Mouse (Mus musculus): ENCODE measurements around the gene Ripply3. TPM values are rescaled to one million over a fixed set of nuclear protein-coding genes. Genes with fewer than 3 reads are reported as not detected.

The Ripply3 gene
- 3.3 and 4.2 TPM in 2 replicates for polyA plus RNA-seq (2016; fragmentation: Nextera tagmentation; extraction: Ambion mirVana)

DNA sequence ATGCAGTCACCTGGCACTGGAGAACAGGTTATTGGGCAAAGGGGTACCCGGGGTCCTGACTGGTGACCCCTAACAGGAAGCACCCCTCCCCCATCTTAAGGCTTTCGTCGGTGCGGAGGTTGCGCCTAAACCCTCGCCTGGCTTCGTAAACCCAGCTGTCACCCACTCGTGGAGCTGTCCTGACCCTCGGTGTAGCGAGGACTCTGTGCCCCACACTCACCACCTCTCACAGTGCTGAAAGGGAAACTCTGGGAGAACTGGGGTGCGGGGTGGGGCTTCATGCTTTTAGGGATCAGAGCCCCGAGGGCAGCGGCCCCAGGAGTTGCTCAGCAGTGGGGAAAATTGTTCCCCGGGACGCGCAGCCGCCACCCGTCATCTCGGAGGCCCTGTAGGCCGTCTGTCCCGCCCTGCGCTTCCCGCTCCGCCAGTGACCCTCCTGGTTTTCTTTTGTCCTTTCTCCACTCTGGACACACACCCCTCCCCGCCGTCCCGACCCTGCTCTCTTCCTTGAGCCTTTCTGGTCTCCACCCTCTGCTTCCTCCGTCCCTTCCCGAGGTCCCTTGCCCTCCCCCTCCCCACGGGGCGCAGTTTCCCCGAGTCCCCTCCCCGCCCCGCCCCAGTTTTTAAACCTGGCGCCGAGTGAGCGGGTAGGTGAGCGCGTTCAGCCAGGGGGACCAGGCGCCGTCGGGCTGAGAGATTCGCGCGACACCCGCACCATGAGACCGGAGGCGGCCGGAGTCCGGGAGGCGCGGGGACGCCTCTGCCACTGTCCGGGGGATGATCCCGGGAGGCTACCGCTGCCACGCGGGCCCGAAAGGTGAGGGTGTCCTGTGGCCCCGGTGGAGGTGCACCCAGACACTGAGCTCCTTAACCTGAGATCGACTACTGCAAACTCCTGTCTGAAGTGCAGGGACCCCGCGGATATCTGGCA, at the start of gene Ripply3:
Gene Ripply3, plus strand, starts transcription at position 640 of the 931 bp plus-strand sequence.
- Histone ChIP-seq H3K27ac (peak within 1 kb of the TSS; percentile 42; the same call in 1 of the 2 replicates), H3K4me2 (peak within 1 kb of the TSS; percentile 73), H3K9ac (peak within 1 kb of the TSS; percentile 54), H3K4me1 (peaks cover 31% of the 10 kb centered on the region), H3K27me3 (peaks cover 47% of the 10 kb centered on the region), H3K9me3 (no peaks in the 10 kb centered on the region), H3K4me3 (replicated peaks) (peak within 1 kb of the TSS; percentile 45), H3K36me3 (replicated peaks) (no peaks in the 10 kb centered on the region)
- WGBS = under 1% methylated on average over 63 of the region's 63 CpGs
- peak; percentile 42 for ATAC-seq (ENCODE audit: low FRiP score)

DNA sequence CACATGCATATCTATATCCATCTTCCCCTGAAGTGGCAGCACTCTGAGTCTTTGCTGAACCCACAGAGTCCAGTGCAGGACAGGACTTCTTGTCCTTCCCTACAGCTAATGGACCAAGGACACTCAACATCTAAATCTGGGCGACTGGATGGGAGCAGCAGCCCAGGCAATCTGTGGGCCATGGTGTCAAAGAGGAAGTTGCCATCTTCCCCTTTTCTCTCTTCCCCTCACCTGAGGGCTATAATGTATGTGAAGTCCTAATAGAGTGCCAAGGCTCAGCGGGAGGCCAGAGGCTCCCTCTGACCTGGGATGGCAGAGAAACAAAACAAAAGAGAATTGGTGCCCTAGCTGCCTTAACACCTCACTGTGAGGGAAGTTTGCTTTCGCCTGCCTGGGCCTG, 44.2 kb upstream of the Ripply3 start:
- ATAC-seq (ENCODE audit: low FRiP score) = no peak
- peaks cover under 1% of the 10 kb centered on the region; the same call in 1 of the 2 replicates for H3K4me1 ChIP-seq
- 88% methylated on average over 3 of the region's 3 CpGs for WGBS
- no peak overlapping the region for H3K9ac ChIP-seq
- no peak overlapping the region for H3K4me2 ChIP-seq
- H3K4me3 ChIP-seq (replicated peaks) = no peak overlapping the region
- no peaks in the 10 kb centered on the region for H3K27me3 ChIP-seq
- H3K9me3 ChIP-seq = 0 out of 2 replicates have a peak, but pooled peaks cover 4% of the 10 kb centered on the region
- peaks cover 13% of the 10 kb centered on the region for H3K36me3 ChIP-seq (replicated peaks)
- no peak overlapping the region for H3K27ac ChIP-seq

DNA sequence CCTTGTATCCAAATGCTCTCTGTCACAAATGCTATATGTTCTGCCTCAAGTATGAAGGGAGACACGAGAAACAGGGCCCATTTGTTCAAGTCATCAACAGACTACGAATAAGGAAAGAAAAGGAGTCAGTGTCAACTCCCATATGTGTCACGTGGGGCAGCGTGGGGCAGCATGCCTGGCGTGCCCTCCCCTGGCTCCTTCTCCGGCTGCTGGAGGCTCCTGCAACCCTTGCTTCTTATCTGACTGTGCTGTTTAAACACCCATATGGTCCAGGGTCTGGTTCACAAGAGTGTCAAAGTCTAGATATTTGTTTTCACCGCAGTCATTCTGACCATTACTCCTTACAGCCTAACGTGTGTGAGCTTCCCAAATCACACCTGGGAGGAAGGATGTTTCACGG, 40.4 kb upstream of the Ripply3 start:
- WGBS = 92% methylated on average over 9 of the region's 9 CpGs
- Histone ChIP-seq H3K9me3 (no peaks in the 10 kb centered on the region), H3K27ac (no peak overlapping the region), H3K4me3 (replicated peaks) (no peak overlapping the region), H3K36me3 (replicated peaks) (peaks cover 6% of the 10 kb centered on the region; the same call in 1 of the 2 replicates), H3K4me1 (peaks cover 12% of the 10 kb centered on the region), H3K27me3 (no peaks in the 10 kb centered on the region), H3K9ac (no peak overlapping the region), H3K4me2 (no peak overlapping the region)
- no peak for ATAC-seq (ENCODE audit: low FRiP score)

DNA sequence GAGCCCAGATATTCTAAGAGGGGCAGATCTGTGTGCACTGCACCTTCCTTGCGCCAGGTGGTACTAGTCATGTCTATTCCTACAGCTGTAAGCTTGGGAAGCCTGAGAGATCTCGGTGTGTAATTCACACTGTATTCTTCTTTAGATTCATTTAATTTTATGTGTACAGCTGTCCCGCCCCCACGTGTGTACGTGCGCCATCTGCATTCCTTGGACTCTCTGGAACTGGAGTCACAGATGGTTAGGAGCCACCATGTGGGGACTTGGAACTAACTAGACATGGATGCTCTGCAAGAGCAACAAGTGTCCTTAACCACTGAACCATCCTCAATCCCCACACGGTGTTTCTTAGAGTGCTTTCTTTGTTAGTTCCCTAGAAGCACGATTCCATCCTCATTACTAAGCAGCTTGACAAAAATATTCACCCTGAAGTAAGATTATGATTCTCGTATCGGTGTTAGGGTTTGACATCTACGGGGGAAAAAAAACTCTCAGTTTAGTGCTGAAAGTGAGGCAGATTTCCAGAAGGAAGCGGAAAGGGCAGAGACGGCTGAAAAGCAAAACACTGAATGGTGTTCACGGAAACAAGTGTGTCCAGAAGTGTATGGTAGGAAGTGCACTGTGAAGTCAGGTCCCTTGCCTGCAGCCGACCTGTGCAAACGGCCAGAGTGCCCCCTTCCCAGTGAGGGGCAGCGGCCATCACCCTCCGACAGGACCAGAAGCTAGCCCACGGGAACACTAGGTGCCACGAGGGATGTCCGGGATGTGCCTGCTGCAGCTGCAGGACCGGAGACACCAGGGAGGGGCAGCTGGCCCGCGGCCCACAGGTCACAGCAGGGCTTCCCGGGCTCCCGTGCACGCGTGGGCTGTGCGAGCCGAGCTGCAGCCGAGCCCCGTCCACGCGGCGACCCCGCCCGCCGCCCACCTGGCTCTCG, 38.8 kb upstream of the Ripply3 start:
- 12% methylated on average over 39 of the region's 39 CpGs for WGBS
- Histone ChIP-seq H3K9ac (peak overlapping the region; percentile 90), H3K9me3 (no peaks in the 10 kb centered on the region), H3K27me3 (no peaks in the 10 kb centered on the region), H3K4me2 (peak overlapping the region; percentile 100), H3K36me3 (replicated peaks) (no peaks in the 10 kb centered on the region), H3K27ac (peak overlapping the region; percentile 67), H3K4me1 (peaks cover 12% of the 10 kb centered on the region), H3K4me3 (replicated peaks) (peak overlapping the region; percentile 94)
- ATAC-seq (ENCODE audit: low FRiP score) = peak; percentile 69

DNA sequence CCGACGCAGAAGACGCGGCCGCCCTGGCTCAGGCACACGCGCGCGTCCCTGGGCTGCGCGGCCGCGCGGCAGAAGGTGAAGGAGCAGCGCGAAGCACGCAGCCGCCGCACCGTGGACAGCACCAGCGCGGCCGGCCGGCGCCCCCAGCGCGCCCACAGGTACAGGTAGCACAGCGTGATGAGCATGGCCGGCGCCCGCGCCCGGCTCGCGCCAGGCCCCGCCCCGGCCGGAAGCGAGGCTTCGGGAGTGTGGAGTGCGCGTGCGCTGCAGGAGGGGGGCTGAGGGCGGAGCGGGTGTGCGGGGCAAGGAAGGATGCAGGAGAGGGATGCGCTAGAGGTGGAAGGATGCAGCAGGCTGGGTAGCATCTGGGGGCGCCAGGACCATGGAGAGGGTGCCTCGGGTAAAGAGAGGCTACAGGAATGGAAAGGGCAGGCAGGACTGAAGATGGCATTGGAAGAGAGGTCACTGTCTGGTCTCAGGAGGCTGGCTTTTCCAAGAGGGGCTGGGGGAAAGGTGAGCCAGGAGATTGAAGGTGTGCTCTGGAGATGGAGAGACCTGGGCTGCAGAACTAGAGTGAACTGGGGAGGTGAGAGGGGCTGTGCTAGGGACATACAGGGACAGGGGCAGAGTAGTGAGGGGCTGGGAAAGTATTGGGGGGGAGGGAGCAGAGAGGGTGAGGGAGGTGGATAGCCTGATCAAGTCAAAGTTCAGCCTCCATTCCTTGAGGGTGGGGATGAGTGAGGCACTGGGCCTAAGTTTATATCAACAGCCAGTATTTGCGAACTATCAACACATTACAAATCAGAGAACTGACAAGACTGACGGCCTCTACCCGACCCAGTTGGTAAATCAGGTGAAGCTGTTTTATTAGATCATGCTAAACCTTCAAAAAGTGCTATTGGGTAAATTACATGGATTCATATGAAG, 37.9 kb upstream of the Ripply3 start:
- Histone ChIP-seq H3K4me2 (peak overlapping the region; percentile 100), H3K4me1 (peaks cover 12% of the 10 kb centered on the region), H3K9me3 (no peaks in the 10 kb centered on the region), H3K27ac (peak overlapping the region; percentile 67), H3K9ac (peak overlapping the region; percentile 90), H3K27me3 (no peaks in the 10 kb centered on the region), H3K4me3 (replicated peaks) (peak overlapping the region; percentile 94), H3K36me3 (replicated peaks) (no peaks in the 10 kb centered on the region)
- WGBS = 6% methylated on average over 50 of the region's 52 CpGs
- ATAC-seq (ENCODE audit: low FRiP score) = peak; percentile 97

DNA sequence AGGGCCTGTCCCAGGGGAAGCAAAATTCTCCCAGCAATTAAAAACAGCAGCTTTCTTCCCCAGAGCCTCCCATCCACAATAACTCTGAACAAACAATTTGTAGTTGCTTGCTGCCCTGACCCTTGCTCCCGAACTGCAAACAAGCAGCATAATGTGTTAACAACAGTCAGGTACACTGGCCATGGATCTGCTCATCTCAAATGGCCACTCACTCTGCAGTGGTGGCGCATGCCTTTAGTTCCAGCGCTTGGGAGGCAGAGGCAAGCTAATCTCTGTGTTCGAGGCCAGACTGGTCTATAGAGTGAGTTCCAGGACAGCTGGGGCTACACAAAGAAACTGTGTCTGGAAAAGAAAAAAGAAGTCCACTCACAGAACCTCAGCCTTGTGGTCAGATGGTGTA, 37.1 kb upstream of the Ripply3 start:
- Histone ChIP-seq H3K4me3 (replicated peaks) (no peak overlapping the region), H3K9me3 (no peaks in the 10 kb centered on the region), H3K27ac (no peak overlapping the region), H3K9ac (no peak overlapping the region), H3K36me3 (replicated peaks) (no peaks in the 10 kb centered on the region), H3K27me3 (no peaks in the 10 kb centered on the region), H3K4me1 (peaks cover 12% of the 10 kb centered on the region), H3K4me2 (no peak overlapping the region)
- 83% methylated on average over 4 of the region's 4 CpGs for WGBS
- no peak for ATAC-seq (ENCODE audit: low FRiP score)

DNA sequence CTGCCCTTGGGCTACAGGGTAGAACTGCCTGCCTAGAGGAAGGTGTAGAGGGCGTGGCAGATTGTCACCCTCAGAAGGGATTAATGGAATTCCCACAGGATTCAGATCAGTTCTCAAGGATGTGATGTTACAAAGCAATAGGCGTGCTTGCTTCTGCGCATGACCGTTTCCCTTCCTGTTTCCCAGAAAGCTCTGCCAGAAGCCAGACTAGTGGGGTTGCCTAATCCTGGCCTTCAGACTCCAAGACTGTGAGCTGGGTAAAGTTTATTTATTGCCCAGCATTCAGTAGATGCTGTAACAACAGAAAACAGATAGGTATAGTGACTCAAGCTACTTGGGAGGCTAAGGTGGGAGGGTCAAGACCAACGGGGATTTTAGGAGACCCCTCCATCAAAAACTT, 30.1 kb upstream of the Ripply3 start:
- Histone ChIP-seq H3K27ac (no peak overlapping the region), H3K9me3 (no peaks in the 10 kb centered on the region), H3K27me3 (peaks cover 11% of the 10 kb centered on the region), H3K36me3 (replicated peaks) (no peaks in the 10 kb centered on the region), H3K9ac (no peak overlapping the region), H3K4me3 (replicated peaks) (no peak overlapping the region), H3K4me1 (peaks cover 12% of the 10 kb centered on the region), H3K4me2 (no peak overlapping the region)
- 91% methylated on average over 5 of the region's 5 CpGs for WGBS
- ATAC-seq (ENCODE audit: low FRiP score) = no peak

DNA sequence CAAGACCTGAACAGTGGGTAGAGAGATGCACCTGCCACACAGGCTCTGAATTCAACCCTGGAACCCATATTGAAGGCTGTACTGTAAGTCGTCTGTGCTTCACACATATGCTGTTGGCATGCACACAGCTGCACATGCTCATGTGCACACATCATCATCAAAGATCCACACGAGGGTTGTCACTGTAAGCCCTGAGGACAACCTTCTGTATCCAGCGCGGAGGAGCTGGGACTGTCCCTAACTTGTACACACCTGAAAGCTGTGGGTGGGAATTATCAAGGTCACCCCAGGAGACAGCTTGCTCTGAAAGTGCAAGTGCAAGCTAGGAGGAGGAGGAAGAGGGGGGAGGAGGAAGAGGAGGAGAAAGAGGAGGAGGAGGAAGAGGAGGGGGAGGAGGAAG, 29.0 kb upstream of the Ripply3 start:
- H3K27me3 ChIP-seq = peaks cover 20% of the 10 kb centered on the region
- H3K36me3 ChIP-seq (replicated peaks) = no peaks in the 10 kb centered on the region
- peaks cover 16% of the 10 kb centered on the region for H3K4me1 ChIP-seq
- no peak overlapping the region for H3K4me2 ChIP-seq
- no peaks in the 10 kb centered on the region for H3K9me3 ChIP-seq
- ATAC-seq (ENCODE audit: low FRiP score) = no peak
- 75% methylated on average over 4 of the region's 4 CpGs for WGBS
- no peak overlapping the region for H3K4me3 ChIP-seq (replicated peaks)
- H3K9ac ChIP-seq = no peak overlapping the region
- no peak overlapping the region for H3K27ac ChIP-seq

DNA sequence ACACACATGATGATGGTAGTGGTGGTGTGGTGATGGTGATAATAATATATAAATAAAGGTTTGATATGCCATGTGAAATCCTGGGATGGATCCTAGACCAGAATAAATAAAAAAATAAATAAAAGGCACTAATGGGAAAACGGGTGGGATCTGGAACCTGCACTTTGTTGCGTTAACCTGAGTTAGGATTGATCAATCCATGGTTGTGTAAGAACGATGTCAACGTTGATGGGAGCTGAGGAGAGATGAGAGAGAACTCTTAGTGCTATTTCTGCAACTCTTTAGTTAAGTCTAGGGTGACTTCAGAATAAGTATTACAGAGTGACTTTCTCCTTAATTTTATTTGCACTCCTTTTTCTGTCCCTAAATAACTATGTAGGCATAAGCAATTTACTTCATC, 27.0 kb upstream of the Ripply3 start:
- WGBS = 96% methylated on average over 4 of the region's 4 CpGs
- no peaks in the 10 kb centered on the region for H3K9me3 ChIP-seq
- no peak overlapping the region for H3K27ac ChIP-seq
- H3K9ac ChIP-seq = no peak overlapping the region
- H3K4me2 ChIP-seq = no peak overlapping the region
- H3K36me3 ChIP-seq (replicated peaks) = 0 out of 2 replicates have a peak, but pooled peaks cover 4% of the 10 kb centered on the region
- peaks cover 22% of the 10 kb centered on the region for H3K27me3 ChIP-seq
- no peak overlapping the region for H3K4me3 ChIP-seq (replicated peaks)
- ATAC-seq (ENCODE audit: low FRiP score) = no peak
- peaks cover 16% of the 10 kb centered on the region for H3K4me1 ChIP-seq

DNA sequence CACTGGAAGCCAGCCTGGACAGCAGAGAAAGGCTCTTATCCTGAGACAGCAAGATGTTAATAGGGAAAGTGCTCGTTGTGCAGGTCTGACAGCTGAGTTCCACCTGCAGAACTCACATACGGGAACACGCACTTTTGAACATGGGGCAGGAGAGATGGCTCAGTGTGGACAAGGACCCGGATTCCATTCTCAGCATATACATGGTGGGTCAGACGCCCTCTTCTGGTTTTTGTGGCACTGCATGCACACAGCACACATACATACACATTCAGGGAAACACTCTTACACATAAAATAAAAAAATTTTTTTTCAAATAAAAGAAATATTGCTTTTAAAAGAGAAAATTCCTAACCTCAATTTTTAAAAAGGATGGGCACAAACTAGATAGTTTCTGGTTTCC, 26.5 kb upstream of the Ripply3 start:
- Histone ChIP-seq H3K36me3 (replicated peaks) (0 out of 2 replicates have a peak, but pooled peaks cover 4% of the 10 kb centered on the region), H3K4me1 (peaks cover 16% of the 10 kb centered on the region), H3K27ac (no peak overlapping the region), H3K4me2 (no peak overlapping the region), H3K27me3 (peaks cover 22% of the 10 kb centered on the region), H3K9me3 (no peaks in the 10 kb centered on the region), H3K9ac (no peak overlapping the region), H3K4me3 (replicated peaks) (no peak overlapping the region)
- WGBS = 82% methylated on average over 5 of the region's 5 CpGs
- ATAC-seq (ENCODE audit: low FRiP score) = no peak

Data from forebrain, embryonic 12.5 days (tissue).